Mouse (Mus musculus) liver, adult (tissue): ENCODE results near the gene Aplp1.
A peak's percentile ranks its signal among the peaks of the same experiment; 100 is the strongest.

Experiments
- GATA4 ChIP-seq: IDR thresholded peaks from 2 replicates; pipeline ENCODE4 v1.6.1; 2014; ENCODE audit warnings: mild to moderate bottlenecking, low read length; ENCODE audit not compliant: insufficient replicate concordance

Gene Aplp1

DNA sequence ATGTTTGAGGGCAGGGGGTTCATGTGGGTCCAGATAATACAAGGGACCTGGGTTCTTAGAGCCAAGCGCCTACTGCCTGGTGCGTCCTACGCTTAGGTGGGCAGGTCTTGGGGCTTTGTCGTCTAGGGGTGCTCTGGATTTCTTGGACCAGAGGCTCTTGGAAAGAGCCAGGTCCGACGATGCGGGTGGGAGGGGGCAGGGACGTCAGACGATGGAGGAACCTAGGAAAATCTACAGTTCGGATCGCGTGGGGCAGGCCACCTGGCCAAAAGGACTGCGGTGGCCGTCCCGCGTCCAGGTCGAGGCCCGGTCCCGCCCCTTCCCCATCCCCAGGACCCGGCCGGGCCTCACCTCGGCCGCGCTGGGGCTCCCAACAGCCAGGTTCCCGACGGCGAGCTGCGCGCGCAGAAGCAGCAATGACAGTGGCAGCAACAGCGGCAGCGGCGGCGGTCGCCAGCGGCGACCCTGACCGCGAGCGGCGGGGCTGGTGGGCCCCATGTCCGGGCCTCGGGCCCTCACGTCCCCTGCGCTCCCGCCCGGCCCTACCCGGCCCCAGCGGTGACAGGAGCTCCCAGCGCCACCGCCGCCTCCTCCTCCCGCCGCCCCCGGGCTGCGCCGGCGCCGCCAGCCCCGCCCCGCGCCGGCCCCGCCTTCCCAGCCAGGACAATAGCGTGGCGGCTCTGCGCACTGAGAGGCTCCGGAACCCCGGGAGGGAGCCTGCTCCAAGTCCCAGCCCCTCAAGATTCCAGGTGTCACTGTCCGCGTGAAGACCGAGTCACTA, at the start of gene Aplp1:
Gene Aplp1, minus strand, starts transcription at position 565 of the 781 bp plus-strand sequence.
- TF ChIP-seq GATA4, result no peak

DNA sequence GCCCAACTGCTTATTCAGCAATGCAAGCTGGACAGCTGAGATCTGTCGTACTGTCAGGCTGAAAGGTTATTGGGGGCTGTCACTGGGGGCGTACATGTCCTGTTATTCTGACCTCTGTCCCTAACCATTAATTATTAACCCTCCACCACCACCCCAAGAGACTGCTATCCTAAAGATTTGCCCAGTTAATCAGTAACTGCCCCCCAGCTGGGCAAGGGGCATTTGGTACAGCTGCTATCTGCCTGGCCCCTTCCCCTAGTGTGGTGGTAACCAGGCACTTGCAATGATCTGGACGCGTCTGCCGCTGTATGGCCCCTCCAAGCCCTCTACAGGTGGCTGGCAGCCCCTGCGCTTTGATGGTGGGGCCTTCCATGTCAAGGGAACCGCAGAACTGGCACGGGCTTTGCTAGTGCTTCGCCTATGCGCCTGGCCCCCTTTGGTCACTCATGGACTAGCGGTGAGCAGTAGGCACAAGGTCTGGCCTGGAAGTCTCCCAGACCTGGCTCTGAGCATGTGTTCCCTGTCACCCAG, 48.1 kb upstream of the Aplp1 start, which contains the start of gene Prodh2:
Gene Prodh2, plus strand, starts transcription at position 222 of the 531 bp plus-strand sequence.
- no peak; the same call in 1 of the 2 replicates for TF ChIP-seq GATA4

DNA sequence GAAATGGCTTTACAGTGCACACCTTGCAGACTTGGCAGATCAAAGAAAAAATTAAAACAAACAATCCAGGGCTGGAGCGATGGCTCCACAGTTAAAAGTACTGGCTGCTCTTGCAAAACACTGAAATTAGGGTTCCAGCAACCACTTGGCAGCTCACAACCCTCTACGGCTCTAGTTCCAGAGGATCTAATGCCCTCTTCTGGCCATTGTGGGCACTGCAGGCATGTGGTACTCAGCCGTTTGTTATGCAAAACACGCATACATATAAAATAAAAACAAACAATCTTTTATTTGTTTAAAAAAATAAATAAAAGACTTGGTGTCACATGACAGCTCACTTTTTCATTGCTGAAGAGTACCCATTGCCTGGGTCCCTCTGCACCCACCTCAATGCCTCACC, 47.4 kb upstream of the Aplp1 start:
- no peak for TF ChIP-seq GATA4

DNA sequence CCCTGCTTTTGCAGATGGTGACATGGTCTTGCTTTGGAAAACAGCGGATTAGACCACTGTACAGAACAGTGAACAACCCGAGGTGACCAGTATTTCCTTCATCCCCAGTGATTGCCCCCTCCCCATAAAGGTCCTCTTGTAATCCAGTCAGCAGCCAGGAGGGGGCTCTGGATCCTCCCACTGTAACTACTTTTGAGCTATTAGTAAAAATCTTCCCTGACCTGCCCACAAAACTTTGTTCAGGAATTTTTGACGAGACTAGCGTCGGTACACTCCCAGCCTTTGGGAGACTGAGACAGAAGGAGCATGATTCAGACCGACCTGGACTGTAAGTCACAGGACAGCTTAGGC, 45.6 kb upstream of the Aplp1 start:
- no peak for TF ChIP-seq GATA4

DNA sequence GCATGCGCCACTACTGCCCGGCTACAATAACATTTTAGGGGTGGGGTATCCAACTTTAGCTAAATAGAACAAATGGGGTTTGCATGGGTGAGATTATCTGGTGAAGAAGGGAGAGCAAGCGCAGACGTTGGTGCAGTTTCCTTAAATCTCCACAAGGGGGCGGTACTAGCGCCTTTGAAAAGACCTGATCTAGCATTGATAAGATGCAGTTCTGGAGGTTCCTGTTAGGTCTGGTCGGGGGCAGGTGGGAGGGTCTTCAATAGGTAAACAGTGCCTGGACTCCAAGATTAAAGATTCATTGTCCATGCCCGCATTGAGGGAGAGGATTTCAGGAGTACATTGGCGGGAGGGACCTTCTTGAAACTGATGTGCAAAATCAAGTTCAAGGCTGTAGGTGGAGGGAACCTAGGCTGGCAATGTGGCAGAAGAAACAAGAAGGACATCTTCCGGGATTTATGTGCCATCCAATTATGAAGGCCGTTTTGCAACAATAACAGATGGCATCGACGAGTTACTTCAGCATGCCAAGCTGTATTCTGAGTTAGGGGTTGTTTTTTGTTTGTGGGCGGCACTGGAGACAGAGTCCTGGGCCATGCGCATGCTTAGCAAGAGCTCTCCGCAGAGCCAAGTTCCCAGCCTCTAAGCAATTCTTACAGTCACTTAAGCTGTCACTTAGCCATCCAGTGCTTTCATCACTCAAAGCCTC, 45.1 kb upstream of the Aplp1 start:
- TF ChIP-seq GATA4, result peak; percentile 55; the same call in 1 of the 2 replicates

DNA sequence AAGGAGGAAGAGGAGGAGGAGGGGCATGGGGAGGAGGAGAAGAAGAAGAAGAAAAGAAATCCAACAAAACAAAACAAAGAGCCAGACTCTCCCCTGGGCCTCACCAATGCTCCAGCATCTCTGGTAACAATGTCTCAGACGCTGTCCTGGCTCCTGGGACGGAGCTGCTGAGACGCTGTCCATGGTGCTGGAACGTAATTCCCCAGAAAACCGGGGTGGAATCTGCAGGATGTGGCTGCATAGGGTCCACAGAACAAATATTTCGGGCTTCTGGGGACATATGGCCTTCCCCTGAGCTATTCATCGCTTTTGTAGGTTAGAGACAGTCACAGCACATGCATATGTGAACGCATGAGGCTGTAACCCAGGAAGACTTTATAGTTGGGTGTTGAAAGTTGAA, 38.9 kb upstream of the Aplp1 start:
- no peak for TF ChIP-seq GATA4

DNA sequence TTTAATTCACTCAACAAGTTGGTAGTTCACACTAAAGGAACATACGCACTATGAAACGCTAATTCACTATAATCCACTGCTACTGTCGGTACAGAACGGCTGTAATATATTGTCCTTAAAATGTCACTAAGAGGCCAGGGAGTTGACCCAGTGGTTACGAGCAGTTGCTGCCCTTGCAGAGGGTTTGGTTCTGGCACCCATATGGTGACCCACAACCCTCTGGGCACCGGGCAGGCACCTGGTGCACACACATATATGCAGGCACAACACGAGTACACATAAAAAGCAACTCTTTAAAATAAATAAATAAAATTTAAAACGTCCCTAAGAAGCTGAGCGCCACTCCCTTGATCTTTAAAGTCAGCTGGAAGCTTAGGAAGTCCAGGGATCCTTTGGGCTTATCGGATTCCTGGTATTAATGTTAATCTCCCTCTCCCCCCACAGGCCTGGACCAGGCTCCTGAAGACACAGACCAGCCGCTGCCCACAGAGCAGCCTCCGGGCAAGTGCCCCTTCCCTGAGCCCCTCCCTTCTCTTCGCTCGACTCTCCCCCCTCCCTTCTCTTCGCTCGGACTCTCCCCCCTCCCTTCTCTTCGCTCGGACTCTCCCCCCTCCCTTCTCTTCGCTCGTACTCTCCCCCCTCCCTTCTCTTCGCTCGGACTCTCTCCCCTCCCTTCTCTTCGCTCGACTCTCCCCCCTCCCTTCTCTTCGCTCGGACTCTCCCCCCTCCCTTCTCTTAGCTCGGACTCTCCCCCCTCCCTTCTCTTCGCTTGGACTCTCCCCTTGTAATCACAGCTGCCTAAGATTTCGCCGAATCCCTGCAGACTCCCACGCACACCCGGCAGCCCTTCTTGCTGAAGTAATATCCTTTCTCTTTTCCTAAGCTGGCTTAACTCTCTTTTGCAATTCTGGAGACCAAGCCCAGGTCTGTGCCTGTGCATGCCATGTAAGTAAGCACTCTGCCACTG, 32.4 kb upstream of the Aplp1 start:
- TF ChIP-seq GATA4, result no peak

DNA sequence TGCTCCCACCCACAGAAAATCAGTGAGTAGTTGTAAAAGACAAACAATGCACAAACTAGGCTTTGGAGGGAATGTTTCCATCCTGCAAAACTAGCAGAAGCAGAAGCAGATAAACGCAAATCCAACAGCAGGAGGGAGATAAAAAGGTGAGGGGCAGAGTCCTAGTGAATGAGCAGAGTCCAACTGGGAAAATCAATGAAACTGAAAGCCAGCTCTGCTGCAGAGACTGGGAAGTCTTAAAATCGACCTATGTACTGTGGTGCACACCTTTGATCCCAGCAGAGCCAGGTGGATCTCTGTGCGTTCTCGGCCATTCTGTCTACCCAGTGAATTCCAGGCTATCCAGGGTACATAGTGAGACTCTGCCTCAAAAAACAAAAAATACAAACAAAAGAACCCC, 29.7 kb upstream of the Aplp1 start:
- peak; percentile 79; the same call in 1 of the 2 replicates for TF ChIP-seq GATA4

DNA sequence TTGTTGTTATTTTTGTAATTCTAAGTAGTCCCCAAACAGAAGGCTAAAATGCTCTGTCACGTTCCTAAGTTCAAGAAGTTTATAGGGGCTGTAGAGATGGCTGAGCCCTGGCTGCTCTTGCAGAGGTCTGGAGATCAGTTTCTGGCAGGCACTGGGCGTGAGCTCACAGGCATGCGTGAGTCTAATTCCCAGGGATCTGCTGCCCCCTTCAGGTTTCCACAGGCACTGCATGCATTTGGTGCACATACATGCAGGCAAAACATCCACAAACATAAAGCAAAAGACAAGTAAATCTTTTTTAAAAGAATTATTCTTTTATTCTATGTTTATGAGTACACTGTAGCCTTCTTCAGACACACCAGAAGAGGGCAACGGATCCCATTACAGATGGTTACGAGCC, 27.1 kb upstream of the Aplp1 start:
- no peak for TF ChIP-seq GATA4

DNA sequence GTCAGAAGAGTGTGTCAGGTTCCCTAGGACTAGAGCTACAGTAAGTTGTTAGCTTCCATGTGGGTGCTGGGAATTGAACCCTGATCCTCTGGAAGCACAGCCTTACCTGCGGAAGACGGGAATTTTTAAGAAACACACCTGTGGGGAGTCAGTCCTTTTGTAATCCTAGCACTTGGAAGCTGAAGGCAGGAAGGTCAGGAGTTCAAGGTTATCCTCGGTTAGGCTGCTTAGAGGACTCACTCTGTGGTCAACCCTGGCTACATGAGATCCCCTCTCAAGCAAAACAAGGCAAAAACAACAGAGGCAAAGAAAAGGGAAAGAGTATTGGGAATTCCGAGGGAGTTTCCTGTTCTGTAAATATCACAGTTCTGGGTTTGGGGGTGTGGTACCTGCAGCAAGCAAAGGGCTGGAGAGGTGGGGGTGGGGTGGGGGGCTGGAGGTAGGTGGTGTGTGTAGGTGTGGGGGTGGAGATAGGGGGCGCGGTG, 19.5 kb upstream of the Aplp1 start:
- TF ChIP-seq GATA4, result no peak

DNA sequence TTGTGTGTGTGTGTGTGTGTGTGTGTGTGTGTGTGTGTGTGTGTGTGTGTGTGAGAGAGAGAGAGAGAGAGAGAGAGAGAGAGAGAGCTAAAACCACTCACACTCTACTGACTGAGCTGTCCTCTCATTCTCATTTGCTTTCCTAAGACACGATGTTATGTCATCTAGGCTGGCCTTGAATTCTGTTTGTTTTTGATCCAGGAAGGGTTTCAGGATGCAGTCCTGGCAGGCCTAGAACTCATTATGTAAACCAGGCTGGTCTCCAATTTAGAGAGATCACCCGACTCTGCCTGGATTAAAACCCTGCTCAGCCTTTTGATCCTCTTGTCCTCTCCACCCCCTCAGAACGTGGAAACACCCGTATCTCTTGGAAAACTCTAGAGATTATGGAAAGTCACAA, 18.7 kb upstream of the Aplp1 start:
- TF ChIP-seq GATA4, result no peak

DNA sequence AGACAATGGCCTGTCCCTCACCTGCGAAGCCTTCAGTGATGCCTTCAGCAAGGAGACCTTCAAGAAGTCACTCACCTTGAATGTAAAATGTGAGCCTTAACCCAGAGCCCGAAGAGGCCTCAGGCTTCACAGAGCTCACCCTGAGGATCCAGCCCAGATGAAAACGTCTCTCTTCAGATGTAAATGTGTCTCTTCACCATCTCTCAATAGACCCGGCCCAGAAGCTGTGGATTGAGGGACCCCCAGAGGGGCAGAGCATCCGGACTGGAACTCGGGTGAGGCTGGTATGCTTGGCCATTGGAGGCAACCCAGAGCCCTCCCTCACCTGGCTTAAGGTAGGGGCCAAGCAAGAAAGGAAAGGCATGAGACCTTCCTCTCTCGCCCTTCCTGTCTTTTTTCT, 18.2 kb upstream of the Aplp1 start:
- no peak for TF ChIP-seq GATA4

DNA sequence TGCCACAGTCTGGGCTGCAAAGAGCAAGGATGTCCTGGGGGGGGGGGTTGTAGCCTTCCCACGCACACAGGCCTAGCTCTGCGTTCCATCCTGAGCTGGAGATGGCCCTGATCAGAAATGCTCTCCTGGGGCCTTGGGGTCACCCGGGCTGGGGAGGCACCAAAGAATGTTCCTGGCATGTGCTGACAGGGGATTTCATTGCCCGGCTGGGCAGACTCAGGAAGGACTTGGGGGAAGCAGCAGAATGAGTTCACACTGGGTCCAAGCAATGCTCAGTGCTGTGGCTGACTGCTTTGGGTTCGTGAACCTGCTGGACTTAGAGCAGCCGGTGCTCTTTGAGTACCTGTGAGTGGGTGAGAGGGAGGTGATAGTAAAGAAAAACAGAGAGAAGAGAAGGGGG, 14.1 kb upstream of the Aplp1 start:
- no peak for TF ChIP-seq GATA4

DNA sequence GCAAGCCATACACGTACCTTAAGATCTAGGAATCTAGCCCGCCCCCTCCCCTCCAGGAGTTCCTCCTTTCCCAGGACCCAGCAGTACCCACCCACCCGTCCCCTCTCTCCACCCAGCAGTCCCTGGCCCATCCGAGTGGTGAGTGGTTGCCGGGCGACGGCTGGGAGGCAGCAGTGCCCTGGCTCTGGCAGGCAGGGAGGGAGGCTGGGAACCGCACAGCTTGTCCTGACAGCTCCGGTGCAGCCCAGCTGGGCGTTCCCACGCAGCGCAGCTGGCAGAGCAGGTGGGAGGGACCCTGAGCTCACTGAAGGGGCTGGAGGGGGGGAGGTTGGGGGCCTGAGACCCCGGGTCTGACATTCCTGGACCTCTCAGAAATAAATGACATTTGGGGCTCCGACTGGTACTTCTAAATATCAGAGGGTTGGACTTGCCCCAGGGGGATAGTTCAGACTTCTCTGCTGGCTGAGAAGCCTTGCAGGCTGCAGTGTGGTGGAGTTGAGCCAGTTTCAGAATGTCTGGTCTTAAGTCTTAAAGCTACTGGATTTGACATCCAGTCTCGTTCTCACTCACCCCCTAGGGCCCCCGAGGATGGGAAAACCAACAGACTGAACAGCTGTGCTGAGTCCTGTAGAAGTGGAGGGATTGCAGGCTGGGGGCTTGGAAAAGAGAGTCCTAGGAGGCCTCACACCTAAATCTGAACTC, 12.4 kb upstream of the Aplp1 start, which contains the start of the genes Kirrel2 and Nphs1:
Gene Kirrel2, minus strand, starts transcription at position 62 of the 702 bp plus-strand sequence.
Gene Nphs1, plus strand, starts transcription at position 687 of the 702 bp plus-strand sequence.
- TF ChIP-seq GATA4, result no peak

DNA sequence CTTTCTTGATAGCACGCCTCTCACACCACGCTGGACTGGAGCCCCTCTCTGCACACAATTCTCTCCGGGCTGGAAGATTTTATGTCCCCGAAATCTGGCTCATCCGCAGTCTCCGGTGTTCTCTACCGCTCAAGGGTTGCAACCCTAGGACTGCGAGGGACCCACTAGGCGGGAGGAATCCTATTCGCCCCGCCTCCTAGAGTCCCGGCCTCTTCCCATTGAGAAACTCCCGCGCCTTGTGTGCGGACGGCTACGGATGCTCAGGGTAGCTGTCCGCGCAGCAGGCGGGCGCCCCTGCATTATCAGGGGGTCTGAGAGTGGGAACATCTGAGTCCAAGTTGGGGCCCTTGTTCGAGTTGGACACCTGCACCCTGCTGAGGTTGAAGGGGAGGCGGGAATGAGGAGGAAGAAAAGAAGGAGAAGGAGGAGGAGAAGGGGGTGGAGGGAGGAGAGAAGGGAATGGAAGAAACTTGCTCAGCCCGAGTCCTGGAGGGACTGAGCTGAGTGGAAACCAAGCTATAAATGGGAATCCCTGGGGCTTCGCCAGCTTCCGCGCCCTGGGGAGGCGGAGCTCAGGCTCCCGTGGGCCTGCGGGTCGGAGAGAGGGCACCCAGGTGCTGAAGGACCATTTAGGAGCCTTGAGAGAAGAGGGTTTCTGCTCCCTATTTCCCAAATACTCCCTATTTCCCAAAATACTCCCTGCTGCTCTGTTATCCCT, 11.7 kb upstream of the Aplp1 start:
- TF ChIP-seq GATA4, result no peak
